Mouse (Mus musculus) ES-Bruce4 (cell line): ENCODE results near the gene Prima1. TPM values are rescaled to one million over a fixed set of nuclear protein-coding genes. Genes with fewer than 3 reads are reported as not detected.

ENCODE experiments used
- H3K27ac ChIP-seq: 2 replicates; pipeline ENCODE4 v1.5.1; 2012; ENCODE audit warnings: low read length, inconsistent platforms; ENCODE audit not compliant: insufficient read depth
- H3K27me3 ChIP-seq: 2 replicates; pipeline ENCODE4 v1.6.1; 2012; ENCODE audit warnings: mild to moderate bottlenecking, low read length, inconsistent platforms; ENCODE audit not compliant: control insufficient read depth, poor library complexity, insufficient read depth, severe bottlenecking
- H3K36me3 ChIP-seq: 2 replicates; pipeline ENCODE4 v1.6.1; 2012; ENCODE audit warnings: inconsistent platforms, mild to moderate bottlenecking, low read length, moderate library complexity; ENCODE audit not compliant: control insufficient read depth, poor library complexity, insufficient read depth, severe bottlenecking
- H3K4me1 ChIP-seq: one replicate; pipeline ENCODE4 v1.8.1; 2011; ENCODE audit warnings: low read length; ENCODE audit not compliant: control insufficient read depth, insufficient read depth
- H3K4me3 ChIP-seq: 2 replicates; pipeline ENCODE4 v1.5.1; 2011; ENCODE audit warnings: low read depth, mild to moderate bottlenecking, low read length
- H3K9ac ChIP-seq: 2 replicates; pipeline ENCODE4 v1.6.1; 2012; ENCODE audit warnings: low read depth, mild to moderate bottlenecking, inconsistent platforms; ENCODE audit not compliant: poor library complexity, severe bottlenecking
- H3K9me3 ChIP-seq: replicated peaks from 2 replicates; pipeline ENCODE4 v1.6.1; 2012; ENCODE audit warnings: mild to moderate bottlenecking, low read length, inconsistent platforms; ENCODE audit not compliant: control insufficient read depth, poor library complexity, insufficient read depth, severe bottlenecking
- CTCF ChIP-seq: IDR thresholded peaks from one replicate; pipeline ENCODE4 v1.8.1; 2011; ENCODE audit warnings: low read depth, low read length
- EP300 ChIP-seq: IDR thresholded peaks from 2 replicates; pipeline ENCODE4 v1.6.1; 2011; ENCODE audit warnings: low read depth, low read length; ENCODE audit not compliant: insufficient read depth
- POLR2A ChIP-seq: IDR thresholded peaks from one replicate; pipeline ENCODE4 v1.8.1; 2011; ENCODE audit warnings: low read length; ENCODE audit not compliant: insufficient read depth
- polyA plus RNA-seq: library from polyadenylated mRNA; stranded (reverse); fragments of >200 nt; gene quantifications from 2 replicates; pipeline ENCODE4 v1.2.4, GENCODE M21; 2011; ENCODE audit warnings: low read depth; ENCODE audit not compliant: missing spikeins, insufficient read depth, insufficient read length

Prima1 gene
- polyA plus RNA-seq, 1 experiment, result not detected

DNA sequence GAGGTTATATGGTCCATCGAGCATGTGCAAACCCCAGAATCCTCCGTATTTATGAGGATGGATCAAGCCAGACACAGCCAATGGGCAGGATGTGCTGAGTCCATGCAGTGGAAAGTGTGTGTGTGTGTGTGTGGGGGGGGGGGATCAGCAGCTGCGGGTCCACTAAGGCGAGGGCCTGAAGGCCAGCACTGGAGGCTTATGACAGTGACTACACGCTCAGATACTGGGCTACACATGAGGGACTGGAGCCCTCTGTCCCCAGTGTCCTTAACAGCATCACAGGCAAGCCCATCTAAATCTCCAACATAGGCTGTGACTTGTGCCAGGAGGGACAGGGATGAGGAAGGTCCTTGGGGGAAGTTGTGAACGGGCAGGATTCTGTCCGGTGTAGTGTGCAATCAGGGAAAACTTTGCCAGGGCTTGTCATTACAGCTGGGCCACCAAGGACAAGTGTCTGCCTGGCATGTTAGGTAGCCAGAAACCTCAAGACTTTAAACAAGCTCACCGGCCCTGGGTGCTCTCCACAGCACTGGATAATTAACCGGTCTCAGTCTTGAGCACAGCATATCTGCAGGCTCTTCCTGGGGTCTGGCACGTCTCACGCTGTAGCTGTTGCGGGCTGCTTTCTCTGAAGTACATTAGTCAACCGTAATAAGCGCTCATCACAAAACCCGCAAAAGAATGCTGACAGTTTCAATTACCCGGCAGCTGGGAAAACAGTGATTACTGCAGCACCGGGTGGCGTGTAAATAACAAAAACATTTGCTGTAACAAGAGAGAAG is 84.6 kb downstream of the Prima1 start:
- Histone ChIP-seq H3K9ac (no peak overlapping the region), H3K27ac (no peak overlapping the region)
- TF ChIP-seq EP300 (no peak), POLR2A (no peak), CTCF (no peak)

DNA sequence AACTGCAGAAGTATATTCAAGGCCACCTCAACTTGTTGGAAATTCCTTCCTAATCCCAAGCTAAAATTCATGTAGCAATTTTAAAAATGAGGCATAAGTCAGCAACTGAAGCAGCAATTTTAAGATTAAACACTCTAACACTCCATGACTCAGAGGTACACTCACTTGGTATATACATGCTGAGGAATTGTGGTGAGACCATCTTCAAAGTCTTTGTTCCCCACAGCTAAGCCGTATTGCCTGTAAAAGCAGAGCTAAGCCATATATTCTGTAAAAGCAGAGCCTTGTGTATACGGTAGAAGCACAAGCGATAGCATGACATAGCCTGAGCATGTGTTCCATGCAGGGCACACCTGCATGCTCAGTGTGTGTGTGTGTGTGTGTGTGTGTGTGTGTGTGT is 86.5 kb downstream of the Prima1 start:
- Histone ChIP-seq H3K4me3 (no peak overlapping the region), H3K4me1 (no peaks in the 10 kb centered on the region), H3K9ac (no peak overlapping the region), H3K36me3 (no peaks in the 10 kb centered on the region), H3K27me3 (no peaks in the 10 kb centered on the region), H3K27ac (no peak overlapping the region), H3K9me3 (no peaks in the 10 kb centered on the region)
- TF ChIP-seq CTCF, result no peak
- no peak for TF ChIP-seq EP300
- TF ChIP-seq POLR2A, result no peak

More for the DNA sequence above, 84.6 kb downstream of the Prima1 start:
- Histone ChIP-seq H3K4me3 (no peak overlapping the region), H3K27me3 (no peaks in the 10 kb centered on the region), H3K36me3 (no peaks in the 10 kb centered on the region), H3K4me1 (no peaks in the 10 kb centered on the region), H3K9me3 (no peaks in the 10 kb centered on the region)

- Histone ChIP-seq H3K27me3 (no peaks in the 10 kb centered on the region), H3K27ac (no peak overlapping the region), H3K4me1 (no peaks in the 10 kb centered on the region), H3K9ac (no peak overlapping the region), H3K4me3 (no peak overlapping the region), H3K9me3 (no peaks in the 10 kb centered on the region), H3K36me3 (no peaks in the 10 kb centered on the region)
- no peak for TF ChIP-seq EP300
- peak; percentile 51 for TF ChIP-seq CTCF
Observed at GRCm38 (mm10) chr12:103154927-103155326, 87.0 kb downstream of the Prima1 start.

- Histone ChIP-seq H3K9me3 (no peaks in the 10 kb centered on the region), H3K36me3 (no peaks in the 10 kb centered on the region), H3K9ac (no peak overlapping the region), H3K4me1 (no peaks in the 10 kb centered on the region), H3K27me3 (no peaks in the 10 kb centered on the region), H3K27ac (no peak overlapping the region), H3K4me3 (no peak overlapping the region)
- no peak for TF ChIP-seq POLR2A
- no peak for TF ChIP-seq CTCF
- TF ChIP-seq EP300, result no peak
Observed at GRCm38 (mm10) chr12:103150247-103150646, 91.7 kb downstream of the Prima1 start.

Other genes starting within 250 kb of the Prima1 start
- not detected in 2 replicates for gene Fam181a, start 68.8 kb upstream of the Prima1 start, polyA plus RNA-seq
- not detected in 2 replicates for gene Asb2, start 113.9 kb upstream of the Prima1 start, polyA plus RNA-seq
- gene Otub2, start 146.5 kb upstream of the Prima1 start, polyA plus RNA-seq, result 5.5 and 6.3 TPM in 2 replicates
- gene 9330161L09Rik, start 165.7 kb upstream of the Prima1 start, polyA plus RNA-seq, result 0.67 and 1.8 TPM in 2 replicates
- 83.6 and 86.5 TPM in 2 replicates for gene Ddx24, start 183.7 kb upstream of the Prima1 start, polyA plus RNA-seq
- gene Ifi27, start 192.1 kb upstream of the Prima1 start, polyA plus RNA-seq, result 2.1 and 3.1 TPM in 2 replicates
- gene Ifi27l2a, start 201.5 kb upstream of the Prima1 start, polyA plus RNA-seq, result 5.0 and 9.6 TPM in 2 replicates
- not detected in 2 replicates for gene Ifi27l2b, start 215.1 kb upstream of the Prima1 start, polyA plus RNA-seq